Mouse (Mus musculus): Measurements from ENCODE around the gene Ddx41.
"Not testable (repeated sequence)": the region's sequence is repeated elsewhere in the genome, so short reads cannot be mapped to it uniquely, and the experiment has no call there.

The Ddx41 gene

GRCm38 (mm10) chr13:55536194-55537175 is at the start of gene Ddx41:
TSS of gene Ddx41 (minus strand) at chr13:55536658.
- peak; percentile 99 for DNase-seq

GRCm38 (mm10) chr13:55578086-55578485 is 41.6 kb upstream of the Ddx41 start:
- no peak for DNase-seq

GRCm38 (mm10) chr13:55576872-55577271 is 40.4 kb upstream of the Ddx41 start:
- DNase-seq, result not testable (repeated sequence)

GRCm38 (mm10) chr13:55575932-55576331 is 39.5 kb upstream of the Ddx41 start:
- DNase-seq, result no peak

GRCm38 (mm10) chr13:55574321-55574720 is 37.9 kb upstream of the Ddx41 start:
- DNase-seq, result no peak

DNA sequence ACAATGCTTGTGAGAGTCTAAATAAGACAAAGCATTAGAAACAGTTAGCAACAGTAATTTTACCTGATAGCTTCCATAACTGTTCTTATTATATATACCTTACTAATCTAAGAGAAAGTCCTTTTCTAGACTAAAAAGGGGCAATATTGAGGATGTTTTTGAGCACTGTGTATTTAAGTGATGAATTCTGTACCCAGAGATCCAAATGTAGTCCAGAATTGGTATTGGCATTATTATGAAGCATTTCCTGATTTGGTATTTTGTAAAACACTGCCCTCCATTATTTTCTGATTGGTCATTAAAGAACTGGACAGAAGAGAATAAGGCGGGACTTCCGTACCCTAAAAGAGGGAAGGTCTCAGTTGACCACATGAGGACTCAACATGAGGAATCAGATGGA is 37.0 kb upstream of the Ddx41 start, which contains the start of gene Tmed9:
Tmed9 (plus strand) TSS at position 301 of the 400 bp plus-strand sequence.
- no peak for DNase-seq

DNA sequence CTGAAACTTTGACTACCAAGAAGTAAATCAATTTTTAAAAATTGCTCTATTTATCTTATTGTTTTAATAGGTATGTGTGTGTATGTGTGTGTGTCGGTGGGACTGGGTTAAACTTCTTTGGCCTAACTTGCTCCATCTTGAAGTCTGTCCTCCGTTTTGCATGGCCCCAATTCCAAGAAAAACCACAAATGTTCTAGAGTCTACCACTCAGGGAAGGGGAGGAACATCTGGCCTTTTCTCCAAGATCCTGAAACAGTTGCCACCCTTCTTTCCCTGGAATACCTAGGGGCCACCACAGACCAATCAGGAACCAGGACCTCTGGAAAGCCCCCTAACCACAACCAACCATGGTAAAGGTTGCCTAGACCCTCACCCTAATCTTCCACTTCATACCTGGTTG is 35.5 kb upstream of the Ddx41 start:
- no peak for DNase-seq

DNA sequence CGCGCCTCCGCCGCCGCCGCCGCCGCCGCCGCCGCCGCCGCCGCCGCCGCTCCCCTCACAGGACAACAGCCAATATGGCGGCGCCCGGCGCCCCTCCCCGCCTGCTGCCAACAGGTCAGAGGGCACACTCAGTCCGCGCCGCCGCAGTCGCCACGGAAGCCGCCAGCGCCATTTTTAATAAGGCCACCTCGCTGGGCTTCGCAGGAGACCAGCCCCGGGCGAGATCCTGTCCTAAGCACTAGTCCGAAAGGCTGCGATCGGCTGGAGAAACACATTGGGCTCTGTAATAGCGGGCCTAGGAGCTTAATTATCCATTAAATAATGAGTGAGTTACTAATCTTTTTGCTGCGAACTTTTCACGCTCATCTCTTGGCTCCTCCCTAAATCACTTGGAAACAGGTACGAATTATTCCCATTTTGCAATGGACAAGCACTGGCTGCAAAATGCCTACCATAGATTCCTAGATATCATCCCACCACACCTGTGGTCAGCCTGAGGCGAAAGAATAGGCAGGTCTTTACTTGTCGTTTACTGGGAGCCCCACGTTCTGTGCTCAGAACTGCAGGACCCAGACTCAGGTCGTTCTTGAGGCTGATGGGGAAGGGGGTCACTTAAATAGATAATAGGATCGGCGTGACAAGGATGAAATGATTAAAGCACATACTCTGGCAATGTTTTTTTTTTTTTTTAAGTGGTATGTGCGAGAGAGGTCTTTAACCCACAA is 34.7 kb upstream of the Ddx41 start, which contains the start of gene Fam193b:
Fam193b (minus strand) TSS at position 94 of the 725 bp plus-strand sequence.
- peak; percentile 94 for DNase-seq

DNA sequence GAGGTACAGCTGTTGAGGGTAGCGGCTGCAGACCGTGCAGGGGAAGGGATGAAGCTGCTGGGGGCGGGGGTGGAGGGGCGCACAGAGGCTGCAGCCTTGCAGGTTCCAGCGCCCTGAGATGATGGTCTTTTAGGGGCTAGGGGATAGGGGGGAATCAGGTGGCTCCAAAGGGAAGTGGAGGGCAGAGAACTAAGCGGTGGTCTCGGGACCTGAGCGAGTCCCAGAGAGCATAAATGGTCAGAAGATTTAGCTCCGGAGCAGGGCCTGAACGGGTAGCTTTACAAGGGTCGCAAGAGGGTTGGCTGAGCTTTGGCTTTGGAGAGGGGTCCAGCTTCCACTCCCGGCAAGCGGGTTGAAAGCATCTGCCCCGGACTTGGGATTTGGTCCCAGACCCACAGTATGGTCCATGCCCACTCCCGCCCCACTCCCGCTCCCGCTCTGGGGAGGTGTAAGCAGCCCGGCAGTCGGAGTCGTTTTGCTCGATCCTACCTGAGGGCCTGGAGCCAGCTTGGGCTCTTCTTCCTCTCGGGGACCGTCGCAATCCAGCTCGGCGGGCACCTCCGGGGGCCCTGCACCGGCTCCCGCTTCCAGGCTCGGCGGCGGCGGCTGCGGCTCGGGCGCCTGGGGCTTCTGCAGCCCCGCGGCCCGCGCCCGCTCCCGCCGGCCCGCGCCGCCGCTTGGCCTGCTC is 34.0 kb upstream of the Ddx41 start:
- DNase-seq, result peak; percentile 60 to 69

- peak; percentile 25 to 45 for DNase-seq
These were observed 33.3 kb upstream of the Ddx41 start for GRCm38 (mm10) chr13:55569726-55570285.

GRCm38 (mm10) chr13:55568524-55568923 is 32.1 kb upstream of the Ddx41 start:
- DNase-seq, result not testable (repeated sequence)

DNA sequence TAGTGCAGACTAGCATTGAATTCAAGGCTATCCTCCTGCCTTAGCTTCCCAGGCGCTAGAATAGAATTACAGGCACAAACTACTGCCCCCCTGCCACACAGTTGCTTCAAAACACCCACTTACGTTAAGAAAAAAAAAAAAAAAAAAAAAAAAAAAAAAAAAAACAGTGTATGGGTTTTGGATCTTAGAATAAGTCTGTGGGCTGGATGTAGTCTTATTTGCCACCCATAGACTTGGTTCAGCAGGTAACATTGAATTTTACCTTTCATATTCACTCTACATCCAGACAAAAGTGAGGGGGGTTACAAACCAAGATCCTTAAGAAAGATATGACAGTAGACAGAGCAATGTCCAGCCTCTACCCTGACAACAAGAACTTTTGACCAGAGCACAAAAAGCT is 31.5 kb upstream of the Ddx41 start:
- DNase-seq, result no peak

DNA sequence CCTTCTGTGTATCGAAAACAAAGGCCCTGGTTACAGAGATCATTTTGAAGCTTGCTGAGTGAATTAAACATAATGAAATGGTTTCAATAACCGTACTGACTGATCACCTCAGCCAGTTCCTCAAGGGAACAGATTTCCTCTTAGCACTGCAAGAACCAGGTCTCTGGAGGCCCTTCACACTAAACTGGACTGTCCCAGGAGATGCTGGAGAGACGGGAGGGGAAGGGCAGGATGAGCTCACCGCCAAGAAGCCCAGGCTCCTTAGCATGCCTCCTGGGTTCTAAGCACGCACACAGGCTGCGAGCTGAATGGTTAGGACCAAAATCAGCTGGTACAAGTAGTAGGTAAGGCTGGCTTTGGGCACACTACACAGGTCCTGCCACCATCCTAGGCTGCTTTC is 30.5 kb upstream of the Ddx41 start:
- DNase-seq, result no peak

DNA sequence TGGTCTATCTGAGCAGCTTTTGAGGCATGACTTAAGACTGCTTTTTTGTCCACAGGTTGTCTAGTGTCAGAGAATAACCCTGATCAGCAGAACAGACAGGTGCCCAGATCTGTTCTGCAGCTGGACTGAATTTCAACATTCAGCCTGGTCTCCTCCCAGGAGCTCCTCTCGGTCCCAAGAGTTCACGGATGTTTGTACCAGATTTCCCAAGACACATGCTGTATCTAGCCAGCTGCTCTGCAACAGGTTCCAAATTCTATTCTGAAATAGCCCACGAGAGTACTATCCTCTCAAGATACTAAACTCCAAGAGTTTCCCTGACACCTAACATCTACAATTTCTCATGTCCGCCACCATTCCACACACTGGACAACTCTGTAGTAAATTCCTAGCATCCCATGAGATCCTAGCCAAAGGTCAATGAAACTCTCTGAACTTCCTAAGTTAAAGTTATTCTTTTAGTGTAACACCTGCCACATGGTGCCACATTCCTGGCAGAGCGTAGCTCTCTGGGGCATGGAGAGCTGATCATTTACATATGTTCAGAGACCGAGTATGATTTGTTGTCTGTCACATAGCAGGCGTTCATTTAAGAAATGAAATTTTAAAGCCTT is 26.9 kb upstream of the Ddx41 start:
- DNase-seq, result no peak

DNA sequence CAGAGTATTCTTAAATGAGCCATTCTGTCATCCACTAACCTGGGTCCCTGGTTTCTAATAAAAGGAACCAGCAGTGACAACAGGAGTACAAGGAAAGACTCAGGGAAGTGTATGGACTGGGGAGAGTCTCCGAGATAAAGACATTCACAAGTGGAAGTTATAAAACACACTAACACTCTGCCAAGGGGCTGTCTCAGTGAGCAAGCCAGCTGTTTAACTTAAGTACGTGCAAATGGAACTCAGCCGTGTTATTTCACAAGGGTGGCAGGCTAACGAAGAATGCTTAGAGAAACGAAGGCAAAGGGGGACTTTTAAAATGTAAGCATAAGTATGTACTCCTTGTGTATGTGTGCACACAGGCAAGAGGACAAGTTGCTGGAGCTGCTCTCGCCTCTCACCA is 21.0 kb upstream of the Ddx41 start:
- no peak for DNase-seq

GRCm38 (mm10) chr13:55555921-55556320 is 19.5 kb upstream of the Ddx41 start:
- no peak for DNase-seq

DNA sequence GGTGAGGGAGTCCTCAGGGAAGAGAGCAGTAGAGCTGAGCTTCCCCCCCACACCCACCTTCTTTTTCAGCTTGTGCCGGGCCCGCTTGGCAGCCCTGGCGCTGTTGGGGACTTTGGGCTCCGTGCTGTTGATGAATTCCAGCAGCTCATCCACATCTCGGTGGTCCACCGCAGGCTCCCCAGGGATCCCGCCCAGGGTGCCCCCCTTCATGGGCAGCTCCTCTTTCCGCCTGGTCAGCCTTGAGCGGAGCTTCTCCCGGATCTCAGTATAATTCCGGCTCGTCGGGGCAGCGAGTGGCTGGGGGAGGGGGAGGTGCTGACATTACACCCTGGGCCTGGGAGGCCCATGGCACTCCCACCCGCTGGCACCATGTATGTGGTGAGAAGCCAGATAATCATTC is 12.6 kb upstream of the Ddx41 start:
- no peak for DNase-seq

DNA sequence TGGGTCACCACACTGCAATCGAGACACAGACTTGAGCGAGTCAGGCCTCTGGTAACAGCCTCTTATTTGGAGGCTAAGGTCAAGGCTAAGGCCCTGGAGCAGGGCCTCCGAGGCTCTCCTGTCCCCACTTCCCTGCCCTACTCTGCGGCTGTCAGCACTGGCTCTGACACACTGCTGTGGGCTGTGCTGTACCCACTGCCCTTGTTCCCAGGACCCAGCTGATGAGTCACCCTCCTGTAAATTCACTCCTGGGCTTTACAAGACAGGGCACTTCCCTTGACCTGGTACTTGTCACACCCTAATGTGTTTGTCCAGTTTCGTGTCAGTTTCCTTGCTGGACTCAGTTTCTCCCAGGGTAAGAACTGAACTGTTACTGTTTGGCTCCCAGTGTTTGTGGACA is 12.0 kb upstream of the Ddx41 start:
- no peak for DNase-seq

DNA sequence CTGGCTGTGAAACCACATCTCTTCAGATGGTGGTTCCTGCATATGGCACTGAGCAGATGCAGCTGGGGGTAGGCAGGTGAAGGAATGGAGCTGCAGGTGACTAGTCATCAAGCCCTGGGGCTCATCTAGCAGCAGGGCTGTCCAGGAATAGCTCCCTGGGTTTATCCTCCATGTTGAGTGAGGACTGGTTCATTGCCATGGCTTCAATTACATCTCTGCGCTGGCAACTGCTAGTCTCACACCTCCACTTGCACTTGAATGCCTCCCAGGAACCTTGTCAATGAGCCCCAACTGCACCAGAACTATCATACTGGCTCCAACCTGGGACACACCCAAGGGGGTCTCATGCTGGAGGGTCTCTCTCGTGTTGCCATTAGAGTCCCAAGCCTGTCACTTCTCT is 11.5 kb upstream of the Ddx41 start:
- no peak for DNase-seq

DNA sequence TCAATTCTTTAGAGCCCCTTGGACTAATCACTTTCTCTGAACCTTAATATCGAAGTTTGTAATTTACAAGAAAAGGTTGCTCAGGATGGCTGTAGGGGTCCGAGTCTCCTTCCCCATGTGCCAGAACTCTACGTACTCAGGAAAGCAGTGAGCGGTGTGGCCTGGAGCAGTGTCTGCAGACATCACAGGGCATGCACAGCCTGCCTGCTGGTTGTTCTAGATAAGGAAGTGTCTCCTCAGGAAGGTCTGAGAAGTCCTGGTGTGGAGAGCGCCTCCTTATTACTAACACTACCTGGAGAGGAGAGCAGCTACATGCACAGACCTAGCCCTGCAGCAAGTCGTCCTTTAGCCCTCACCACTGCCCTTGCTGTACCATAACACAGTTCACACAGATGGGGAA is 8.3 kb upstream of the Ddx41 start:
- no peak for DNase-seq

- DNase-seq, result no peak
These were observed 7.0 kb upstream of the Ddx41 start for GRCm38 (mm10) chr13:55543447-55543846.

DNA sequence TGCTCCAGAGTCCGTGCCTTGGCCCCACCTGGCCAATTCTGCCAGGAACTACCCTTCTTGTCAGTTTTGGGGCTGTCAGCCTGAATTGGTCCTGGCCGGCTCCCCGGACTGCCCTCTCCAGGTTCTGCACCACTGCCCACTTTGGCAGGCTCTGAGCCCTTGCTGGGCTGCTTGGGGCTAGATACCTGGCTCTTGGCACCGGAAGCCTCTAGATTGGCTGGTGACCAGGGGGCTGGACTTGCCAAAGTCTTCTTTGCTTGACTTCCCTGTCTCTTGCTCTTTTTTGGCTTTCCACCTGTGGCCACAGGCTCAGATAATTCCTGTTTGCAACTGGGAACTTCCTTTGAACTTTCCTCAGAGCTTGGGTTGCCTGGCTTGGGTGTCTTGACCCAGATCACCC is 6.4 kb upstream of the Ddx41 start:
- no peak for DNase-seq

Data from thymus, postnatal 36 days (tissue).